8 mouse cellular contexts compared by ENCODE assay signal in the genomic region with DNA sequence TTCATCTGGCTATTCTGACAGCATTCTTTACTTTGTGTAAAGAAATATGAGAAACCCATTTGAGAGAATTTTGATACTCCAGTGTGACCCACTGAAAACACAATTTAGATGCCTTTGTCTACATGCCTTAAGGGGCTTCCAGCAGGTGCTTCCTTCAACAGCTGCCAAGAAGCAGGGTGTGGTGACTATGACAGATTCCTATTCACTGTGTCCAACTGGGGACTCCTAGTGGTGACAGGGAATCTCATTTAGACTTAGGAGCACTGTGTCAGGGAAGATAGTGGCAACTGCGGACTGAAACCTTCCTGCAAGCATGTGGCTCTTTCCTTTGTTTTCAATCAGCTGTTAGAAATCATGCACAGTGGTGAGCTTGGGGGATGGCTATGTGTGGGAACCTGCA. TPM values are rescaled to one million over a fixed set of nuclear protein-coding genes. Genes with fewer than 3 reads are reported as not detected.
DNase-seq lines count a peak whose midpoint lies in the region; ATAC-seq and TF ChIP-seq lines count a peak whose summit lies in the region.

No protein-coding gene starts in this region.

- no peak overlapping the region for H3K27ac ChIP-seq in heart, embryonic 11.5 days (ENCODE audit: low read depth, low read length)
- no peak overlapping the region for H3K27ac ChIP-seq in kidney, embryonic 14.5 days (ENCODE audit: low read depth, low read length)
- H3K27ac ChIP-seq in stomach, postnatal 0 days (replicated peaks), result no peak overlapping the region

- no peak for ATAC-seq in heart, embryonic 11.5 days (replicated peaks; ENCODE audit: insufficient number of reproducible peaks, low FRiP score, low TSS enrichment)
- peak; percentile 54; the same call in 1 of the 2 replicates for ATAC-seq in common myeloid progenitor, adult 5-6 weeks (replicated peaks; ENCODE audit: low read depth, poor library complexity, severe bottlenecking)
- peak; percentile 75; the same call in 1 of the 2 replicates for ATAC-seq in kidney, embryonic 14.5 days (ENCODE audit: low FRiP score, low TSS enrichment)
- ATAC-seq in stomach, postnatal 0 days (ENCODE audit: low FRiP score, low TSS enrichment), result no peak

- peak; percentile 24 for TF ChIP-seq CTCF in E14TG2a.4 (conservative IDR thresholded peaks at IDR 0.05; ENCODE audit: low read length)
- TF ChIP-seq CTCF in stomach, postnatal 0 days (IDR thresholded peaks at IDR 0.05; ENCODE audit: low read depth), result peak; percentile 68

- H3K4me2 ChIP-seq in heart, embryonic 11.5 days, result no peak overlapping the region
- no peak overlapping the region for H3K4me2 ChIP-seq in kidney, embryonic 14.5 days (replicated peaks; ENCODE audit: low read depth, low read length)
- no peak overlapping the region for H3K4me2 ChIP-seq in stomach, postnatal 0 days (replicated peaks; ENCODE audit: low read depth)

- H3K27me3 ChIP-seq in heart, embryonic 11.5 days (ENCODE audit: control insufficient read depth, insufficient read depth, low read length), result no peaks in the 10 kb centered on the region
- H3K27me3 ChIP-seq in E14TG2a.4 (ENCODE audit: insufficient read depth, low read length), result no peaks in the 10 kb centered on the region
- H3K27me3 ChIP-seq in kidney, embryonic 14.5 days (ENCODE audit: control insufficient read depth, insufficient read depth, low read length), result no peaks in the 10 kb centered on the region
- H3K27me3 ChIP-seq in stomach, postnatal 0 days (ENCODE audit: control insufficient read depth, insufficient read depth, low read length), result no peaks in the 10 kb centered on the region

- H3K4me1 ChIP-seq in heart, embryonic 11.5 days (ENCODE audit: control insufficient read depth, insufficient read depth, low read length), result no peaks in the 10 kb centered on the region
- no peaks in the 10 kb centered on the region for H3K4me1 ChIP-seq in E14TG2a.4 (replicated peaks; ENCODE audit: low read depth, low read length)
- H3K4me1 ChIP-seq in kidney, embryonic 14.5 days (ENCODE audit: control insufficient read depth, insufficient read depth, low read length), result no peaks in the 10 kb centered on the region
- no peaks in the 10 kb centered on the region for H3K4me1 ChIP-seq in stomach, postnatal 0 days (replicated peaks; ENCODE audit: control insufficient read depth, insufficient read depth)

- H3K4me3 ChIP-seq in heart, embryonic 11.5 days (ENCODE audit: low read depth, low read length), result no peak overlapping the region
- H3K4me3 ChIP-seq in E14TG2a.4 (replicated peaks; ENCODE audit: low read length), result no peak overlapping the region
- no peak overlapping the region for H3K4me3 ChIP-seq in kidney, embryonic 14.5 days (ENCODE audit: low read length)
- H3K4me3 ChIP-seq in stomach, postnatal 0 days (ENCODE audit: low read depth, low read length), result no peak overlapping the region

- 32% methylated on average over 1 of the region's 1 CpGs for WGBS in heart, embryonic 11.5 days (ENCODE audit: insufficient replicate concordance)
- 65% methylated on average over 1 of the region's 1 CpGs for whole genome bisulfite sequencing in kidney, embryonic 14.5 days
- WGBS in stomach, postnatal 0 days, result 67% methylated on average over 1 of the region's 1 CpGs

- H3K9me3 ChIP-seq in heart, embryonic 11.5 days (replicated peaks; ENCODE audit: control insufficient read depth, low read length), result no peaks in the 10 kb centered on the region
- no peaks in the 10 kb centered on the region for H3K9me3 ChIP-seq in E14TG2a.4 (ENCODE audit: low read length)
- no peaks in the 10 kb centered on the region for H3K9me3 ChIP-seq in kidney, embryonic 14.5 days (ENCODE audit: control insufficient read depth, low read length)
- no peaks in the 10 kb centered on the region for H3K9me3 ChIP-seq in stomach, postnatal 0 days (ENCODE audit: control insufficient read depth, low read length)

- no peaks in the 10 kb centered on the region for H3K36me3 ChIP-seq in heart, embryonic 11.5 days (ENCODE audit: control insufficient read depth, insufficient read depth, low read length)
- H3K36me3 ChIP-seq in E14TG2a.4 (ENCODE audit: insufficient read depth, low read length), result no peaks in the 10 kb centered on the region
- H3K36me3 ChIP-seq in kidney, embryonic 14.5 days (ENCODE audit: control insufficient read depth, insufficient read depth, low read length), result no peaks in the 10 kb centered on the region
- no peaks in the 10 kb centered on the region for H3K36me3 ChIP-seq in stomach, postnatal 0 days (ENCODE audit: control insufficient read depth, insufficient read depth, low read length)

- DNase-seq in heart, adult 11 months, result peak; percentile 95
- DNase-seq in stomach, postnatal 0 days (ENCODE audit: low spot score), result peak; percentile 21
- no peak for DNase-seq in adrenal gland, postnatal 25 days
- DNase-seq in spleen, postnatal 10 days (ENCODE audit: low spot score in 2 of 2), result no peak

- no peak overlapping the region for H3K9ac ChIP-seq in heart, embryonic 11.5 days (ENCODE audit: low read depth, low read length)
- no peak overlapping the region for H3K9ac ChIP-seq in kidney, embryonic 14.5 days (ENCODE audit: low read depth, low read length)
- no peak overlapping the region for H3K9ac ChIP-seq in stomach, postnatal 0 days (ENCODE audit: low read length)

- no peak for TF ChIP-seq EP300 in stomach, postnatal 0 days (optimal IDR thresholded peaks at IDR 0.05)

RNA-seq across cellular contexts. Expression of gene Alg6, which starts 51.3 kb away (rescaled TPM):
- polyA plus RNA-seq in heart, embryonic 11.5 days (2014; fragmentation: Nextera tagmentation; extraction: Ambion mirVana), result 12.9 and 13.7 TPM in 2 replicates
- 9.9 and 12.3 TPM in 2 replicates for total RNA-seq in common myeloid progenitor, adult 5-6 weeks (2017)
- 27.2 and 34.1 TPM in 2 replicates for polyA plus RNA-seq in kidney, embryonic 14.5 days (2014; fragmentation: Nextera tagmentation; extraction: Ambion mirVana)
- polyA plus RNA-seq in stomach, postnatal 0 days (2015; fragmentation: Nextera tagmentation; extraction: Ambion mirVana), result 7.6 and 7.8 TPM in 2 replicates
- 10.5 and 13.9 TPM in 2 replicates for total RNA-seq in adrenal gland, postnatal 25 days (2021)

Comparison
In these comparisons a context has a peak if more than half of its experiments do, and no peak if none do; other contexts are left out.
1. DNase-seq: peak in heart, adult 11 months (single experiment) and stomach, postnatal 0 days (single experiment); none in adrenal gland, postnatal 25 days (single experiment) and spleen, postnatal 10 days (0 of 2).
2. ATAC-seq: peak in common myeloid progenitor, adult 5-6 weeks (single experiment) and kidney, embryonic 14.5 days (single experiment); none in heart, embryonic 11.5 days (single experiment) and stomach, postnatal 0 days (single experiment).